Mouse (Mus musculus) forebrain, embryonic 16.5 days (tissue): Measurements from ENCODE around the gene Negr1. TPM values are rescaled to one million over a fixed set of nuclear protein-coding genes. Genes with fewer than 3 reads are reported as not detected.

Source experiments
- ATAC-seq: fragments of 200-750 bp; cut with Nextera tagmentation; 2 replicates; pipeline ENCODE4 v1.8.0; 2017; ENCODE audit warnings: mild to moderate bottlenecking, moderate library complexity
- H3K27ac ChIP-seq: fragments of 300-500 bp; sonication (generic); 2 replicates; pipeline ENCODE4 v1.5.1; 2014; ENCODE audit warnings: low read length, control low read depth
- H3K27me3 ChIP-seq: fragments of 300-500 bp; sonication (generic); replicated peaks from 2 replicates; pipeline ENCODE4 v1.6.1; 2014; ENCODE audit warnings: low read length; ENCODE audit not compliant: control insufficient read depth, insufficient read depth
- H3K36me3 ChIP-seq: fragments of 300-500 bp; sonication (generic); 2 replicates; pipeline ENCODE4 v1.6.1; 2014; ENCODE audit not compliant: control insufficient read depth, insufficient read depth
- H3K4me1 ChIP-seq: fragments of 300-500 bp; sonication (generic); replicated peaks from 2 replicates; pipeline ENCODE4 v1.6.1; 2014; ENCODE audit warnings: low read length; ENCODE audit not compliant: control insufficient read depth, insufficient read depth
- H3K4me2 ChIP-seq: fragments of 300-500 bp; sonication (generic); 2 replicates; pipeline ENCODE4 v1.6.1; 2014; ENCODE audit warnings: mild to moderate bottlenecking, low read length, control low read depth
- H3K4me3 ChIP-seq: fragments of 300-500 bp; sonication (generic); replicated peaks from 2 replicates; pipeline ENCODE4 v1.5.1; 2014; ENCODE audit warnings: mild to moderate bottlenecking, low read length, control low read depth
- H3K9ac ChIP-seq: fragments of 300-500 bp; sonication (generic); replicated peaks from 2 replicates; pipeline ENCODE4 v1.6.1; 2014; ENCODE audit warnings: low read depth, low read length, control low read depth
- H3K9me3 ChIP-seq: fragments of 300-500 bp; sonication (generic); 2 replicates; pipeline ENCODE4 v1.6.1; 2016; ENCODE audit warnings: low read length; ENCODE audit not compliant: control insufficient read depth
- WGBS: fragments of 180-500 bp; shearing (Covaris S2); extraction: QIAGEN DNeasy Blood & Tissue Kit; methylation state at CpG from one replicate; pipeline ENCODE4 v1.1.7; 2014; 5-methylcytosine and 5-hydroxymethylcytosine counted together
- polyA plus RNA-seq: library from polyadenylated mRNA; unstranded; fragments of >200 nt; fragmentation: Nextera tagmentation; extraction: Ambion mirVana; gene quantifications from 2 replicates; pipeline ENCODE4 v1.2.1, GENCODE M21; 2015

Gene Negr1
- polyA plus RNA-seq, 1 experiment from 2014 or later = 44.7 TPM

DNA sequence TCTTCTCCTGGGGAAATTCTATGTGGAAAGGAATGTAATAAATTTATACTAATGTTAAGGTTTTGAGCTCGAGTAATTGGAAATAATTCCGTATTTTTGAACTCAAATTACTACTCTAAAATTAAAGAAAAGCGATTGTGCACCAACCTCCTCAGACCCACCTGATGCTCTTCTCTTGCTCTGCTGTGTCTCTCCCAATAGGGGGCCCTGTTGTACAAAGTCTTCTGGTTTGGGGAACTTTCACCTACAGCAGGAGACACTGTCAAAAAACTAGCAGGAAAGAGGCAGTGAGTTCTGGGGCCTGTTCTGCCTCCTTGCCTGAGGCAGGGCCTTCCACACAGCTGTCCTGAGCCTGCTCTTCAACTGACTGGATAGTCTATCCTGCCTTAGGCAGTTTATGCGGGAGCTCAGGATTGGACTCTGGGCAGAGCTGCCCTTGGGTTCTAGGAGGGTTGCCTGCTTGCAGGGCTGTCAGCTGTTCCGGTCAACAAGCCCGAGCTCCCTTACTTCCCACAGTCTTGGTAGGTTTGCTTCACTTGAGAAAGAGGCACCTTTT is 310.1 kb downstream of the Negr1 start:
- Histone ChIP-seq H3K27ac (no peak overlapping the region), H3K4me1 (peaks cover 11% of the 10 kb centered on the region), H3K27me3 (no peaks in the 10 kb centered on the region), H3K9me3 (no peaks in the 10 kb centered on the region), H3K4me3 (no peak overlapping the region), H3K36me3 (no peaks in the 10 kb centered on the region), H3K4me2 (no peak overlapping the region), H3K9ac (no peak overlapping the region)
- 85% methylated on average over 6 of the region's 6 CpGs for WGBS
- 0 out of 2 replicates have a peak, but pooled peaks have one; percentile 5 for ATAC-seq

GRCm38 (mm10) chr3:156876551-156876950 is 315.0 kb downstream of the Negr1 start:
- Histone ChIP-seq H3K4me2 (no peak overlapping the region), H3K36me3 (no peaks in the 10 kb centered on the region), H3K27ac (no peak overlapping the region), H3K4me3 (no peak overlapping the region), H3K9me3 (no peaks in the 10 kb centered on the region), H3K9ac (no peak overlapping the region), H3K4me1 (no peaks in the 10 kb centered on the region), H3K27me3 (no peaks in the 10 kb centered on the region)
- ATAC-seq = no peak
- 79% methylated on average over 1 of the region's 1 CpGs for WGBS

DNA sequence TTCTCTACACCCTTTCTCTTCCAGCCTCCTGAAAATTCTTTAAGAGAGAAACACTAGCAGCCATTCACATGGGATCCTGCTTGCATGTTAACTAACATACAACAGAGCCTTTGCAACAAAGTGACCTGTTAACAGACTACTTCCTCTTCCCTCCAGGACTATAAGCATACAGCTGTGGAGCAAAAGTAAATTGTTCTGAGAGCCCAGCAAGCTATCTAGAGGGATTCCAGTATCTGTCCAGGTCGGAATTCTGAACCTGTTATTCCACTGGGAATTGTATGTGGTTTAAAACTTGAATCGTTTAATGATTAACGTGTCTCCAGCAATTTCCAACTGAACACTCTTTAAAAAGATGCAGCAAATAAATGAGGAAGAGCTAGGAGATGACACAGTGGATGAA is 320.5 kb downstream of the Negr1 start:
- Histone ChIP-seq H3K27me3 (no peaks in the 10 kb centered on the region), H3K9me3 (no peaks in the 10 kb centered on the region), H3K9ac (no peak overlapping the region), H3K4me1 (no peaks in the 10 kb centered on the region), H3K36me3 (no peaks in the 10 kb centered on the region), H3K27ac (no peak overlapping the region), H3K4me3 (no peak overlapping the region), H3K4me2 (no peak overlapping the region)
- WGBS = 82% methylated on average over 3 of the region's 3 CpGs
- ATAC-seq = no peak

GRCm38 (mm10) chr3:156883873-156884272 is 322.3 kb downstream of the Negr1 start:
- no peaks in the 10 kb centered on the region for H3K27me3 ChIP-seq
- H3K4me3 ChIP-seq = no peak overlapping the region
- no peak overlapping the region for H3K27ac ChIP-seq
- no peak overlapping the region for H3K4me2 ChIP-seq
- 87% methylated on average over 1 of the region's 1 CpGs for WGBS
- no peaks in the 10 kb centered on the region for H3K4me1 ChIP-seq
- no peaks in the 10 kb centered on the region for H3K36me3 ChIP-seq
- ATAC-seq = no peak
- no peak overlapping the region for H3K9ac ChIP-seq
- no peaks in the 10 kb centered on the region for H3K9me3 ChIP-seq

DNA sequence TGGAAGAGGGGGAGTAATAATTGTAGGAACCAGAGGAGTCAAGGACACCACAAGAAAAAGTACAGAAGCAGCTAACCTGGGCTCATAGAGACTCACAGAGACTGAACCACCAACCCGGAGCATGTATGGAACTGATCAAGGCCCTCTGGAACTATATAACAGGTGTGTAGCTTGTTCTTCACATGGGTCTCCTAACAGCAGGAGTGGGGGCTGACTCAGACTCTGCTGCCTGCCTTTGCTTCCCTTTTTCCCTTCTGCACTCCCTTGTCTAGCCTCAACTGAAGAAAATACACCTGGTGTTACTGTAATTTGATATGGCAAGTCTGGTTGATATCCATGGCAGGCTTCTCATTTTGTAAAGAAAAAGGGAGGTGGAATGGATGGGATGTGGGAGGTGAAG is 324.1 kb downstream of the Negr1 start:
- Histone ChIP-seq H3K27ac (no peak overlapping the region), H3K4me1 (no peaks in the 10 kb centered on the region), H3K36me3 (no peaks in the 10 kb centered on the region), H3K27me3 (no peaks in the 10 kb centered on the region), H3K4me2 (no peak overlapping the region), H3K9me3 (no peaks in the 10 kb centered on the region), H3K9ac (no peak overlapping the region), H3K4me3 (no peak overlapping the region)
- ATAC-seq = no peak
- 100% methylated on average over 1 of the region's 1 CpGs for WGBS

GRCm38 (mm10) chr3:156886915-156887314 is 325.3 kb downstream of the Negr1 start:
- Histone ChIP-seq H3K4me3 (no peak overlapping the region), H3K36me3 (no peaks in the 10 kb centered on the region), H3K9me3 (no peaks in the 10 kb centered on the region), H3K4me2 (no peak overlapping the region), H3K4me1 (no peaks in the 10 kb centered on the region), H3K27me3 (no peaks in the 10 kb centered on the region), H3K27ac (no peak overlapping the region), H3K9ac (no peak overlapping the region)
- no peak for ATAC-seq
- WGBS = 93% methylated on average over 3 of the region's 3 CpGs

GRCm38 (mm10) chr3:156890986-156891385 is 329.4 kb downstream of the Negr1 start:
- H3K4me2 ChIP-seq = no peak overlapping the region
- 54% methylated on average over 4 of the region's 4 CpGs for WGBS
- H3K4me1 ChIP-seq = peaks cover 8% of the 10 kb centered on the region; the same call in 1 of the 2 replicates
- H3K9me3 ChIP-seq = no peaks in the 10 kb centered on the region
- no peak overlapping the region for H3K27ac ChIP-seq
- H3K27me3 ChIP-seq = no peaks in the 10 kb centered on the region
- H3K9ac ChIP-seq = no peak overlapping the region
- H3K4me3 ChIP-seq = no peak overlapping the region
- H3K36me3 ChIP-seq = no peaks in the 10 kb centered on the region
- no peak for ATAC-seq

- Histone ChIP-seq H3K36me3 (no peaks in the 10 kb centered on the region), H3K9ac (no peak overlapping the region), H3K27ac (no peak overlapping the region), H3K27me3 (no peaks in the 10 kb centered on the region), H3K9me3 (no peaks in the 10 kb centered on the region), H3K4me2 (no peak overlapping the region), H3K4me1 (peaks cover 8% of the 10 kb centered on the region; the same call in 1 of the 2 replicates), H3K4me3 (no peak overlapping the region)
- ATAC-seq = peak; percentile 52; the same call in 1 of the 2 replicates
- WGBS = 36% methylated on average over 4 of the region's 4 CpGs
These were observed 333.7 kb downstream of the Negr1 start for GRCm38 (mm10) chr3:156895322-156895721.

DNA sequence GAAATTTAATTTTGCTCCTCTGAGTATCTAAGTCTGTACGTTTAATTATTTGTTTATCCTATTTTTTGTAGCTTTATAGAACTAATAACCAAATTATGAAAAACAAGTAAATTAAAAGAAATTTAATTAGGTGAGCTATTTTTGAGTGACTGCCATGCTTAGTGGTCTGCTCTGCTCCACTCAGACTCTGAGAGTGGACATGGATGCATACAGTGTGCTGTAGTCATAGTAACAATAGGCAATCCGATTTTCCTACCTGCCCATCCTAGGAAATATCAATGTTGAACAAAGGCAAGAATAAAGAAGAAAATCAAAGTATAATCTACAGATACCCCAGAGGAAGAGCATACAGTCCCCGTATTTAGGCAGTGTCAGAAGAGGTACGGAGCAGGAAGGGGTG is 334.5 kb downstream of the Negr1 start:
- peaks cover 8% of the 10 kb centered on the region; the same call in 1 of the 2 replicates for H3K4me1 ChIP-seq
- no peak overlapping the region for H3K27ac ChIP-seq
- no peaks in the 10 kb centered on the region for H3K27me3 ChIP-seq
- H3K36me3 ChIP-seq = no peaks in the 10 kb centered on the region
- WGBS = 85% methylated on average over 4 of the region's 4 CpGs
- H3K9me3 ChIP-seq = no peaks in the 10 kb centered on the region
- ATAC-seq = no peak
- no peak overlapping the region for H3K4me3 ChIP-seq
- no peak overlapping the region for H3K9ac ChIP-seq
- no peak overlapping the region for H3K4me2 ChIP-seq

DNA sequence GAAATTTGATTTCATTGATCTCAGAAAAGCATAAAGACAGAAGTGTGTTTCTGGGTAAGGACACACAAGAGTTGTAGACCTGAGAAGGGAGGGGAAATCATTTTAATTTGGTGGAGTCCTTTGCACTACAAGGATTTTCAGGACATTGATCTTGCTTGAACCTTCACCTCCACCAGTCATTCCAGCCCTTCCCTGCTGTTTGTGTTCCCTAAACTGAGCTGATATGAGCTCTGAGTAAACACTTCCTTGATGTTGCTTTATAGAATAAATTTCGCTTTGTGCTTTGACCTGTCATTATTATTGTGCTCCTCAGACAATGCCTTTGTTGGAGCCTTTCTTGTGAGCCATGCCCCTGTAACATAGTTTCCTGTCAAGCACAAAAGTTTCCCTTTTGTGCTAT is 335.0 kb downstream of the Negr1 start:
- 68% methylated on average over 1 of the region's 1 CpGs for WGBS
- ATAC-seq = no peak

More for the DNA sequence above, 335.0 kb downstream of the Negr1 start:
- Histone ChIP-seq H3K4me1 (peaks cover 8% of the 10 kb centered on the region; the same call in 1 of the 2 replicates), H3K27me3 (no peaks in the 10 kb centered on the region), H3K4me2 (no peak overlapping the region), H3K4me3 (no peak overlapping the region), H3K9me3 (no peaks in the 10 kb centered on the region), H3K27ac (no peak overlapping the region), H3K9ac (no peak overlapping the region), H3K36me3 (no peaks in the 10 kb centered on the region)
